Mouse (Mus musculus): Measurements from ENCODE around the gene Xirp1.
"Not testable (repeated sequence)": the region's sequence is repeated elsewhere in the genome, so short reads cannot be mapped to it uniquely, and the experiment has no call there.

GRCm38 (mm10) chr9:120012161-120012560 lies 11.2 kb downstream of the Xirp1 start:
- TF ChIP-seq CTCF (IDR thresholded peaks at IDR 0.05; ENCODE audit: low read depth, low read length); POLR2A (IDR thresholded peaks at IDR 0.05; ENCODE audit: borderline replicate concordance, low read depth, low read length): not testable (repeated sequence)

Measured in bone marrow macrophage, adult 2 months (primary cell).